Mouse (Mus musculus) liver, postnatal 0 days (tissue): ENCODE measurements around the gene Ndufs8.

ENCODE experiments used
- CTCF ChIP-seq: sonication (generic); IDR thresholded peaks from 2 replicates; pipeline ENCODE4 v1.5.1; 2016; ENCODE audit warnings: antibody characterized with exemption, low read depth
- EP300 ChIP-seq: IDR thresholded peaks from 2 replicates; pipeline ENCODE4 v1.6.1; 2016; ENCODE audit warnings: antibody characterized with exemption, low read depth, mild to moderate bottlenecking

GRCm38 (mm10) chr19:3926279-3926678 lies 13.7 kb upstream of the Ndufs8 start:
- TF ChIP-seq CTCF (peak; percentile 28; the same call in 1 of the 2 replicates), EP300 (no peak)
